Mouse (Mus musculus) liver, postnatal 0 days (tissue): ENCODE measurements around the gene Fbxl13. TPM values are rescaled to one million over a fixed set of nuclear protein-coding genes. Genes with fewer than 3 reads are reported as not detected.
"Not testable (repeated sequence)": the region's sequence is repeated elsewhere in the genome, so short reads cannot be mapped to it uniquely, and the experiment has no call there.

Source experiments
- ATAC-seq: fragments of 200-750 bp; cut with Nextera tagmentation; 2 replicates; pipeline ENCODE4 v1.8.0; 2017; ENCODE audit warnings: mild to moderate bottlenecking, moderate library complexity
- DNase-seq: peaks from one replicate; pipeline ENCODE4 v3.0.0-alpha.2; 2016
- H3K27ac ChIP-seq: fragments of 300-500 bp; sonication (generic); 2 replicates; pipeline ENCODE4 v1.5.1; 2014; ENCODE audit warnings: antibody characterized with exemption, moderate library complexity, mild to moderate bottlenecking, low read depth
- H3K27me3 ChIP-seq: fragments of 300-500 bp; sonication (generic); 2 replicates; pipeline ENCODE4 v1.6.1; 2014; ENCODE audit warnings: low read length, control low read depth, mixed read lengths; ENCODE audit not compliant: insufficient read depth
- H3K36me3 ChIP-seq: fragments of 300-500 bp; sonication (generic); replicated peaks from 2 replicates; pipeline ENCODE4 v1.6.1; 2014; ENCODE audit warnings: mild to moderate bottlenecking, control low read depth, low read length, moderate library complexity, mixed read lengths; ENCODE audit not compliant: insufficient read depth
- H3K4me1 ChIP-seq: fragments of 300-500 bp; sonication (generic); 2 replicates; pipeline ENCODE4 v1.6.1; 2014; ENCODE audit warnings: antibody characterized with exemption, mild to moderate bottlenecking, control low read depth; ENCODE audit not compliant: insufficient read depth
- H3K4me2 ChIP-seq: fragments of 300-500 bp; sonication (generic); 2 replicates; pipeline ENCODE4 v1.6.1; 2014; ENCODE audit warnings: low read depth, mild to moderate bottlenecking, low read length, moderate library complexity, mixed read lengths
- H3K4me3 ChIP-seq: fragments of 300-500 bp; sonication (generic); 2 replicates; pipeline ENCODE4 v1.5.1; 2014; ENCODE audit warnings: low read depth, low read length
- H3K9ac ChIP-seq: fragments of 300-500 bp; sonication (generic); replicated peaks from 2 replicates; pipeline ENCODE4 v1.6.1; 2014; ENCODE audit warnings: mild to moderate bottlenecking, moderate library complexity
- H3K9me3 ChIP-seq: fragments of 300-500 bp; sonication (generic); 2 replicates; pipeline ENCODE4 v1.6.1; 2016; ENCODE audit warnings: mild to moderate bottlenecking, control low read depth, low read length, mixed read lengths
- CTCF ChIP-seq: sonication (generic); IDR thresholded peaks from 2 replicates; pipeline ENCODE4 v1.5.1; 2016; ENCODE audit warnings: antibody characterized with exemption, low read depth
- EP300 ChIP-seq: IDR thresholded peaks from 2 replicates; pipeline ENCODE4 v1.6.1; 2016; ENCODE audit warnings: antibody characterized with exemption, low read depth, mild to moderate bottlenecking
- WGBS: fragments of 180-500 bp; shearing (Covaris S2); extraction: QIAGEN DNeasy Blood & Tissue Kit; methylation state at CpG from one replicate; pipeline ENCODE4 v1.1.7; 2014; ENCODE audit not compliant: insufficient replicate concordance; 5-methylcytosine and 5-hydroxymethylcytosine counted together
- polyA plus RNA-seq: library from polyadenylated mRNA; unstranded; fragments of >200 nt; fragmentation: Nextera tagmentation; extraction: Ambion mirVana; gene quantifications from 2 replicates; pipeline ENCODE4 v1.2.1, GENCODE M21; 2015

The Fbxl13 gene
- polyA plus RNA-seq, 1 experiment from 2014 or later, result 0.09 TPM

DNA sequence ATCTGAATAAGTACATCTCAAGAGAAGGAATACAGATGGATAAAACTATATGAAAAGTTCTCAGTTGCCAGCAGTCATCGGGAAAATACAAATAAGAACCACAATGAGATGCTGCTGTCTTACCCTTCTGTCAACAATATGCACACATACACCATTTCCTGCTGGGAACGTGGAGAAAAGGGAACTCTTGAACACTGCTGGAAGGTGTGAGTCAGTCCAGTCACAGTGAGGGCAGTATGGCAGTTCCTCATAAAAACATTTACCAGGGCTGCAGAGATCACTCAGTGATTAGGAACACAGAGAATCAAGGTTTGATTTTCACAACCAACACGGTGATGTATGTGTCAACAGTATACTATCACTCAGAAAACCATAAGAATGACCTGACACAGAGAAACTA is 34.4 kb downstream of the Fbxl13 start:
- Histone ChIP-seq H3K4me3 (no peak overlapping the region), H3K9me3 (no peaks in the 10 kb centered on the region), H3K36me3 (no peaks in the 10 kb centered on the region), H3K4me1 (no peaks in the 10 kb centered on the region), H3K27ac (no peak overlapping the region), H3K4me2 (no peak overlapping the region), H3K9ac (no peak overlapping the region), H3K27me3 (no peaks in the 10 kb centered on the region)
- DNase-seq (no peak), ATAC-seq (no peak)
- no peak for TF ChIP-seq EP300
- no peak for TF ChIP-seq CTCF
- 29% methylated on average over 3 of the region's 3 CpGs for WGBS

DNA sequence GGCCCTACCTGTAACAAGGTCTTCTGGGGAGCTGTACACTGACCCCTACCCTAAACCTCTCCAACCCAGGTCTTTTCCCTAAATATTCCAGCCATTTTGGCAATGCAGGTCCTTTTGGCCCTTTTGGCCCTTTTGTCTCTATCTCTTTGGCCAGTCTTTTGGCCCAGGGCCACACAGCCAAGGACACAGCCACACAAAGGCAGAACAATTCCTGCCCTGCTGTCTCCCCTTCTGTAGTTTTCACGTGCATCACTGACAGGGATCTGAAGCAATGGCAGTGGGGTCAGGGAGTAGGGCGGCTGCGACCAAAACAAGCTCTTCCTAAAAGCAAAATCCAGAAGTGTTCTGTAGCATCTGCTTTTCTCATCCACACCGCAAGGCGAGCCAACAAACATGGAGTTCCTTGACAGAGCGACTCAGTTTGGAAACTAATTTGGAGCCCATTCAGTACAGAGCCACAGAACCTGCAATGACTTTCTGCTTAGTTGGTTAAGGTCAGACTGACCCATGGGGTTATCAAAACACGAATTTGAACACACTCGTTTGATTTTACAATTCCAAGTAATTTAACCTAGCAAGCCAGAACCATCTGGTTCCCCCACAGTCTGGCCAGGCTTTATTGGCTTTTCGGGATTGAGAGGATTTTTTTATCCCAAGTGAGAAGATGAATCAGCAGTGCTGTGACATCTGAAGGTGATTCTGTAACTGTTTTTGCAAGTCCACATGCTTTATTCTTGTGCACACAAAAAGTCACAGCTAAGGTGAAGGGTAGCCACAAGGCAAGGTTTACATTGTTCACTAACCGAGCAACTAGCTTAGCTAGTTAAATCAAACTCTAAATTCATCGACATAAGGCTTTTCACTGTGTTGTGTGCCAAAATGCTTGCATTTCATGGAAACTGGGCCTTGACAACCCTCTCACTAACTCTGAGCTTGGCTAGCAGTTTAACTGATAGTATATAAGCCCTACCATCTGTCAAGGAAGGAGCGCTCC is 36.8 kb downstream of the Fbxl13 start:
- no peak overlapping the region for H3K4me2 ChIP-seq
- H3K27me3 ChIP-seq, result no peaks in the 10 kb centered on the region
- H3K4me1 ChIP-seq, result no peaks in the 10 kb centered on the region
- WGBS, result 75% methylated on average over 12 of the region's 12 CpGs
- ATAC-seq (no peak), DNase-seq (no peak)
- H3K4me3 ChIP-seq, result no peak overlapping the region
- no peak overlapping the region for H3K9ac ChIP-seq
- H3K9me3 ChIP-seq, result no peaks in the 10 kb centered on the region
- H3K36me3 ChIP-seq, result no peaks in the 10 kb centered on the region
- no peak overlapping the region for H3K27ac ChIP-seq
- no peak for TF ChIP-seq EP300
- no peak for TF ChIP-seq CTCF

DNA sequence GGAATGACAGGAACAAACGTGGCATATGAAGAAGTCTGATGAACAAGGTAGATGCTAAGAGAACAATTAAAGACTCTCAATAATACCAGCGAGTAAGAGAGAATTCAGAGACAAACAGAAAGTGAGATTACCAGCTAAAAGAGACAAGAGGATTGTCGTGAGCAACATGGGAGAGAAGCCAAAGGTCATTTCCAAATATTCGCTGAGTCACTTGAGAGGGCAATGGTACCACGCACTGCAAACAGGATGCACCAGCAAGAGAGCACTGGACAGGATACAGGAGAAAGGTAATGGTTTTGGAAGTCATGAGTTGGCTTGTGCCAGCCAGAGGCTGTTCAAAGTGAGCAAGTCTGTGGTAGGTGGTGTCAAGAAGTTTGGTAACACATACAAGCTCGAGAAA is 39.5 kb downstream of the Fbxl13 start:
- DNase-seq (no peak), ATAC-seq (no peak)
- Histone ChIP-seq H3K27ac (no peak overlapping the region), H3K9me3 (no peaks in the 10 kb centered on the region), H3K9ac (no peak overlapping the region), H3K4me1 (no peaks in the 10 kb centered on the region), H3K27me3 (no peaks in the 10 kb centered on the region), H3K4me2 (no peak overlapping the region), H3K36me3 (no peaks in the 10 kb centered on the region), H3K4me3 (no peak overlapping the region)
- no peak for TF ChIP-seq EP300
- no peak for TF ChIP-seq CTCF
- WGBS, result 46% methylated on average over 6 of the region's 6 CpGs

DNA sequence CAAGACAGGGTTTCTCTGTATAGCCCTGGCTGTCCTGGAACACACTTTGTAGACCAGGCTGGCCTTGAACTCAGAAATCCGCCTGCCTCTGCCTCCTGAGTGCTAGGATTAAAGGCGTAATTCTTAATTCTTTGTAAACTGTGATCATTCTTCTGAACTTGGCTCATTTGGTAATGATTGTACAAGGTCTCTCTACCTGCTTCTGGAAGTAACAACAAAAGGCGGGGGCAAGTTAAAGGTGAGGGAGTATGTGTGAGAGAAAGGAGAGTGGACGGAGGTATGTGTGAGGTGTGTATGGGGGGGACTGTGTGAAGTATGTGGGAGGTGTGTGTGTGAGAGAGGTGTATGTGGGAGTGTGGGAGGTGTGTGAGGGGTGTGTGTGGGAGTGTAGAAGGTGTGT is 45.5 kb downstream of the Fbxl13 start:
- no peak overlapping the region for H3K9ac ChIP-seq
- WGBS, result 81% methylated on average over 4 of the region's 4 CpGs
- no peaks in the 10 kb centered on the region for H3K27me3 ChIP-seq
- ATAC-seq (no peak), DNase-seq (no peak)
- no peaks in the 10 kb centered on the region for H3K4me1 ChIP-seq
- no peak overlapping the region for H3K4me2 ChIP-seq
- H3K27ac ChIP-seq, result no peak overlapping the region
- no peak overlapping the region for H3K4me3 ChIP-seq
- no peaks in the 10 kb centered on the region for H3K36me3 ChIP-seq
- TF ChIP-seq EP300 (no peak), CTCF (no peak)
- H3K9me3 ChIP-seq, result no peaks in the 10 kb centered on the region

DNA sequence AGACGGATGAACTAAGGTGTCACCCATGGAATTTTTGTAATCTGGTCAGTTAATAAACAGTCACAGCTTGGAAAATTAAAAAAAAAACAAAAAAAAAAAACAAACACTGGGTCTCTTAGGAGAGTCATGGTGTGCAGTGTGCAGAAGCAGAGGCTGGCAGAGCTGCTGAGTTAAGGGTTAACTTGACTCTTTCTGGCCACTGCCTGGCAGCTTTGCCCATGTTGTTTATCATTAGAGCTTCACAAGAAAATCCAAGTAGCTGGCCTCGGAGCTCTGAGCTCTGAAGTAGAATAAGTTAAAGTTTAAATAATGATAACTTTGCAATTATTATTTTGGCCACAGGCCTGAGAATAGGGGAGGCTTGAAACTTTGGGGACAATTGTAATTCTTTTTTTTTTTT is 45.9 kb downstream of the Fbxl13 start:
- H3K4me1 ChIP-seq, DNase-seq, H3K36me3 ChIP-seq, H3K27me3 ChIP-seq, H3K4me2 ChIP-seq, ATAC-seq, H3K9ac ChIP-seq, H3K9me3 ChIP-seq, H3K4me3 ChIP-seq, H3K27ac ChIP-seq: not testable (repeated sequence)
- 57% methylated on average over 2 of the region's 2 CpGs for WGBS

DNA sequence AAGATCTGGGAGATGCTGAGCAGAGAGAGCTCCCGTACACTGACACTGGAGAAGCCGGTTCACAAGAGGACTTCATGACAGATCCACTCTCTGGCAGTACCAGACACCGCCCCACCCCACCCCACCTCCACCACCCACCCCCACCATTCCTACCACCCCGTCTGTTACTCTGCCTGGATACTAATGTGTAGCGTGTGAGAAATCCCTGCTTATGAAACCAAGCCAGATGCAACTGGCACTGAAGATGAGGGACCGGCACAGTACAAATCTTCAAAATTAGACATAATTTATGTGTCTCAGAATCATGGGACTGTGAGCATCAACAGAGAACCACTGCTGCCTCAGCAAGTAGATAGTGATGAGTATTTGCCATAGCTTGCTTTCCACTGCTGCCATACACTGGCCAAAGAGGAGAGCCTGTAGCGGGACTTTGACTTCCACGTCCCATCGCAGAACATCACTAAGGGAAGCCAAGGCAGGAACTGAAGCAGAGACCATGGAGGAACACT is 52.2 kb downstream of the Fbxl13 start:
- H3K9me3 ChIP-seq, result no peaks in the 10 kb centered on the region
- no peaks in the 10 kb centered on the region for H3K4me1 ChIP-seq
- 77% methylated on average over 9 of the region's 9 CpGs for WGBS
- H3K27me3 ChIP-seq, result no peaks in the 10 kb centered on the region
- no peaks in the 10 kb centered on the region for H3K36me3 ChIP-seq
- no peak overlapping the region for H3K9ac ChIP-seq
- TF ChIP-seq EP300, result no peak
- TF ChIP-seq CTCF, result no peak
- H3K27ac ChIP-seq, result no peak overlapping the region
- no peak overlapping the region for H3K4me2 ChIP-seq
- ATAC-seq, result no peak
- H3K4me3 ChIP-seq, result no peak overlapping the region
- DNase-seq, result no peak
